Mouse (Mus musculus) brain, embryonic 14.5 days (tissue): ENCODE results near the gene Bcl2l15.

Experiments used
- CTCF ChIP-seq: fragments of 200-500 bp; IDR thresholded peaks from 2 replicates; pipeline ENCODE4 v1.5.1; 2012; ENCODE audit warnings: inconsistent platforms, mild to moderate bottlenecking, moderate library complexity, borderline replicate concordance; ENCODE audit not compliant: insufficient read depth, insufficient read length; ENCODE audit errors: extremely low read depth
- POLR2A ChIP-seq: fragments of 200-500 bp; IDR thresholded peaks from 2 replicates; pipeline ENCODE4 v1.6.1; 2012; ENCODE audit warnings: mild to moderate bottlenecking, inconsistent platforms, borderline replicate concordance; ENCODE audit not compliant: poor library complexity, insufficient read depth, insufficient read length, severe bottlenecking; ENCODE audit errors: extremely low read depth

- no peak for TF ChIP-seq POLR2A
- no peak for TF ChIP-seq CTCF
These were observed 35.1 kb downstream of the Bcl2l15 start for GRCm38 (mm10) chr3:103867424-103867971.
